In genomic region chr4:22143546-22143945, GRCm38 (mm10) we compare ENCODE assay signal across 9 mouse cellular contexts.
"Had no signal": no experiment of that assay in that cellular context is flagged by ENCODE, and none has a peak within 500 bp of the region (broad histone marks: within the 10 kb centered on the region; RNA-seq: fewer than 3 reads in every experiment).

No protein-coding gene starts in this region.

- DNase-seq: liver, postnatal 0 days; lung, adult 2 months; lung, postnatal 14 days; lung, postnatal 36 days; right cerebral cortex, postnatal 14 days; spleen, adult 18-20 months; thymus, adult 18-20 months; thymus, postnatal 14 days; thymus, postnatal 36 days had no signal
